Mouse (Mus musculus) limb, embryonic 11.5 days (tissue): ENCODE data around the gene Kcng3. TPM values are rescaled to one million over a fixed set of nuclear protein-coding genes. Genes with fewer than 3 reads are reported as not detected.

ENCODE experiments used
- ATAC-seq: fragments of 200-750 bp; cut with Nextera tagmentation; 2 replicates; pipeline ENCODE4 v1.8.0; 2017; ENCODE audit warnings: low read depth; ENCODE audit not compliant: insufficient number of reproducible peaks, low FRiP score, low TSS enrichment
- DNase-seq: peaks from one replicate; pipeline ENCODE4 v3.0.0-alpha.2; 2015; ENCODE audit warnings: low spot score
- H3K27ac ChIP-seq: fragments of 300-500 bp; sonication (generic); replicated peaks from 2 replicates; pipeline ENCODE4 v1.5.1; 2014; ENCODE audit warnings: low read depth, mild to moderate bottlenecking, low read length
- H3K27me3 ChIP-seq: fragments of 300-500 bp; sonication (generic); 2 replicates; pipeline ENCODE4 v1.6.1; 2014; ENCODE audit warnings: mild to moderate bottlenecking, low read length, mixed read lengths; ENCODE audit not compliant: control insufficient read depth, insufficient read depth
- H3K36me3 ChIP-seq: fragments of 300-500 bp; sonication (generic); 2 replicates; pipeline ENCODE4 v1.6.1; 2014; ENCODE audit warnings: mild to moderate bottlenecking, low read length, moderate library complexity, mixed read lengths; ENCODE audit not compliant: control insufficient read depth, insufficient read depth
- H3K4me1 ChIP-seq: fragments of 300-500 bp; sonication (generic); 2 replicates; pipeline ENCODE4 v1.6.1; 2014; ENCODE audit warnings: low read length, mixed read lengths; ENCODE audit not compliant: control insufficient read depth, insufficient read depth
- H3K4me2 ChIP-seq: fragments of 300-500 bp; sonication (generic); 2 replicates; pipeline ENCODE4 v1.6.1; 2014; ENCODE audit warnings: low read depth, mild to moderate bottlenecking, moderate library complexity; ENCODE audit not compliant: severe bottlenecking
- H3K4me3 ChIP-seq: fragments of 300-500 bp; sonication (generic); 2 replicates; pipeline ENCODE4 v1.5.1; 2014; ENCODE audit warnings: low read depth, low read length
- H3K9ac ChIP-seq: fragments of 300-500 bp; sonication (generic); 2 replicates; pipeline ENCODE4 v1.6.1; 2014; ENCODE audit warnings: mild to moderate bottlenecking, low read length
- H3K9me3 ChIP-seq: fragments of 300-500 bp; sonication (generic); 2 replicates; pipeline ENCODE4 v1.6.1; 2016; ENCODE audit warnings: low read length; ENCODE audit not compliant: control insufficient read depth
- WGBS: fragments of 180-500 bp; shearing (Covaris S2); extraction: QIAGEN DNeasy Blood & Tissue Kit; methylation state at CpG from one replicate; pipeline ENCODE4 v1.1.7; 2014; 5-methylcytosine and 5-hydroxymethylcytosine counted together
- polyA plus RNA-seq: library from polyadenylated mRNA; unstranded; fragments of >200 nt; fragmentation: Nextera tagmentation; extraction: Ambion mirVana; gene quantifications from 2 replicates; pipeline ENCODE4 v1.2.1, GENCODE M21; 2014

Kcng3 gene
- polyA plus RNA-seq, 1 experiment from 2014 or later, result not detected

DNA sequence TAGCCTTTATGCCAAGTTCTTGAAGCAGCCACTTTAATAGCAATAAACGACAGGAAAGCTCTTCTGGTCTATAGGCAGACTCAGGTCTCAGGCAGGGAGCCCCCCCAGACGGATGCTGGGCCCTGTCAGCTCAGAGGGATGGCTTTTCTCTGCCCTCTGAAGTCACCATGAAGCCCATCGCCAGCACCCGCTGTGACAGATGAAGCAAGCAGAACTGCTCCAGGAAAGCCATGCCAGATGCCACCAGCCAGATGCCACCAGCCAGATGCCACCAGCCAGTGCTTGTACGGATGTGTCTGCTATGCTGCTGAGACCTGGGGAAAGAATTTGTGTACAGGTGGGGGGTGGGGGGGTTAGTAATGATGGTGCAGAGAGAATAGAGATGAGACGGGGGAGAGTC is 58.6 kb downstream of the Kcng3 start:
- Histone ChIP-seq H3K9me3 (no peaks in the 10 kb centered on the region), H3K9ac (no peak overlapping the region), H3K36me3 (no peaks in the 10 kb centered on the region), H3K4me3 (no peak overlapping the region), H3K27me3 (no peaks in the 10 kb centered on the region), H3K27ac (no peak overlapping the region), H3K4me1 (no peaks in the 10 kb centered on the region), H3K4me2 (no peak overlapping the region)
- DNase-seq (no peak), ATAC-seq (no peak)
- 54% methylated on average over 6 of the region's 6 CpGs for WGBS

- ATAC-seq, result no peak
- 59% methylated on average over 4 of the region's 4 CpGs for WGBS
- Histone ChIP-seq H3K27me3 (no peaks in the 10 kb centered on the region), H3K4me2 (no peak overlapping the region), H3K36me3 (no peaks in the 10 kb centered on the region), H3K9me3 (no peaks in the 10 kb centered on the region), H3K4me1 (no peaks in the 10 kb centered on the region), H3K4me3 (no peak overlapping the region), H3K27ac (no peak overlapping the region), H3K9ac (no peak overlapping the region)
- DNase-seq, result no peak
Measured at GRCm38 (mm10) chr17:83572366-83572765, 59.3 kb downstream of the Kcng3 start.

GRCm38 (mm10) chr17:83567375-83567774 is 64.3 kb downstream of the Kcng3 start:
- no peaks in the 10 kb centered on the region for H3K4me1 ChIP-seq
- DNase-seq (no peak), ATAC-seq (no peak)
- H3K36me3 ChIP-seq, result no peaks in the 10 kb centered on the region
- H3K9ac ChIP-seq, result no peak overlapping the region
- no peak overlapping the region for H3K27ac ChIP-seq
- H3K9me3 ChIP-seq, result no peaks in the 10 kb centered on the region
- H3K27me3 ChIP-seq, result no peaks in the 10 kb centered on the region
- WGBS, result 70% methylated on average over 8 of the region's 8 CpGs
- H3K4me3 ChIP-seq, result no peak overlapping the region
- no peak overlapping the region for H3K4me2 ChIP-seq

DNA sequence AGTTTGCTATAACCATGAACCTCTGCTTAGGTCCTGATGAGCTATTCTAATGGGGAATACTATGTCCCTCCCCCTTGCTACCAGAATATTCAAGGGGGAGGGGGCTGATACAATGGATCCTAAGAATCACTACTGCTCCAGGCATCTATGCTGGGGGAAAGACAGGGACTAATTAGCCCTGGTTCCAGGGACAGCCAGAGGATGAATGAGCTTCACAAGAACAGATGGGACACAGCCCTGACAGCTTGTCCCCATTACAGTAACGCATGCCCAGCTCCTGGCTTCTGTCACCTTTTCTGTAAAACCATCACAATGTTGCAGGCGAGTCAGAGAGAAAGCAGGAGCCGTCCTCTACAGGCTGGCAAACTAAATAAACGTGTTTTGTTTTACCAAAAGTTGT is 66.2 kb downstream of the Kcng3 start:
- 28% methylated on average over 4 of the region's 4 CpGs for WGBS
- H3K9ac ChIP-seq, result no peak overlapping the region
- H3K27me3 ChIP-seq, result no peaks in the 10 kb centered on the region
- no peaks in the 10 kb centered on the region for H3K36me3 ChIP-seq
- H3K4me2 ChIP-seq, result no peak overlapping the region
- H3K4me3 ChIP-seq, result no peak overlapping the region
- H3K9me3 ChIP-seq, result no peaks in the 10 kb centered on the region
- DNase-seq (no peak), ATAC-seq (no peak)
- no peaks in the 10 kb centered on the region for H3K4me1 ChIP-seq
- no peak overlapping the region for H3K27ac ChIP-seq

DNA sequence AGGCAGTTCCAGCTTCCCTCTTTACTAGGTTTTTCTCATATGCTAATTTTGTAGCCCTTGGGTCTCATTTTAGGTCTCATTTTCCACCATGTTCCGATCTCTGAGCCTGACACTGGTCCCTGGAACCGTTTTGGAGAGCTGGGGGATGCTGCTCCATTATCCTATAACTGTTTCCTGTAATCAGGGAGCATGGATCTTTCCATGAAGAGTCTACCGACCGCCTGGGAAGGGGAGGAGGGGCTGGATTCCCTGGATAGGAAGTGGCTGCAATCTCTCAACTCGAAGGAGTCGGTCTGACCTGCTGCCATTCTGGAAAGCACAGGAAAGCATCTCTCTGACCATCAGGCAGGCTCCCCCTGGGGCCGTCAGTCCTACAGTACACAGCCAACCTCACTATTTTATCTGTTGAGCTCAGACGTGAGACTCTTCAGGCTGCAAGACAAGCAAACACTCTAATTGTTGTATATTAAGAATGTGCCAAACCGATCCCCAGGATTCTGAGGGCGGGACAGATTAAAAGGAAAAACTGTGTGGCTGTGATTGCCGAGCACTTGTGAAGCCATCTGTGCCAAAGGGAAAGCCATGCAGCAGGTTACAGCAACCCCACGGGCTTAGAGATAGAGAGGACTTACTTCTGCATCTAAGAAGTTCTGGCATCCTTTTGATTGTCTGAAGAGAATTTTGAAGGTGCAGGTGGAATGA is 67.4 kb downstream of the Kcng3 start:
- Histone ChIP-seq H3K36me3 (no peaks in the 10 kb centered on the region), H3K4me3 (no peak overlapping the region), H3K4me2 (no peak overlapping the region), H3K27ac (no peak overlapping the region), H3K4me1 (no peaks in the 10 kb centered on the region), H3K9me3 (no peaks in the 10 kb centered on the region), H3K9ac (no peak overlapping the region), H3K27me3 (no peaks in the 10 kb centered on the region)
- 63% methylated on average over 12 of the region's 12 CpGs for WGBS
- no peak for DNase-seq
- ATAC-seq, result no peak

DNA sequence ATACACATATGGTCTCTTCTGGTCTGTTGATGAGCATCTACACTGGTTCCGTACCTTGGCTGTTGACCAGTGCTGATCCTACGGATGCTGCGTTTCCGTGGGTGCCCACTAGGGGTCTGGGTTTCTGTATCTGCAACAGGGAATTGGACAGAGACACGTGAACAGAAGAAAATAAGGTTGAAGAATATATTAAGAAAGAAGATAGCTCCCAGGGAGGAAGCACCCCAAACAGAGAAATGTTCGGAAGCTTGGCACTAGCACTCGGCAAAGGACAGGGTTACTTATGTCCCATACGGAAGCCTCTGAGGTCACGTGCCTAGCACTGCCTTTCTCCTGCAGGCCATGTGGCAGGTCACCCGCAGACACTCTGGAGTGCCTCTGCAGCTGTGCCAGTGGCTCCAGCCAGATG is 68.0 kb downstream of the Kcng3 start:
- DNase-seq (peak; percentile 78), ATAC-seq (peak; percentile 54; the same call in 1 of the 2 replicates)
- H3K4me2 ChIP-seq, result no peak overlapping the region

DNA sequence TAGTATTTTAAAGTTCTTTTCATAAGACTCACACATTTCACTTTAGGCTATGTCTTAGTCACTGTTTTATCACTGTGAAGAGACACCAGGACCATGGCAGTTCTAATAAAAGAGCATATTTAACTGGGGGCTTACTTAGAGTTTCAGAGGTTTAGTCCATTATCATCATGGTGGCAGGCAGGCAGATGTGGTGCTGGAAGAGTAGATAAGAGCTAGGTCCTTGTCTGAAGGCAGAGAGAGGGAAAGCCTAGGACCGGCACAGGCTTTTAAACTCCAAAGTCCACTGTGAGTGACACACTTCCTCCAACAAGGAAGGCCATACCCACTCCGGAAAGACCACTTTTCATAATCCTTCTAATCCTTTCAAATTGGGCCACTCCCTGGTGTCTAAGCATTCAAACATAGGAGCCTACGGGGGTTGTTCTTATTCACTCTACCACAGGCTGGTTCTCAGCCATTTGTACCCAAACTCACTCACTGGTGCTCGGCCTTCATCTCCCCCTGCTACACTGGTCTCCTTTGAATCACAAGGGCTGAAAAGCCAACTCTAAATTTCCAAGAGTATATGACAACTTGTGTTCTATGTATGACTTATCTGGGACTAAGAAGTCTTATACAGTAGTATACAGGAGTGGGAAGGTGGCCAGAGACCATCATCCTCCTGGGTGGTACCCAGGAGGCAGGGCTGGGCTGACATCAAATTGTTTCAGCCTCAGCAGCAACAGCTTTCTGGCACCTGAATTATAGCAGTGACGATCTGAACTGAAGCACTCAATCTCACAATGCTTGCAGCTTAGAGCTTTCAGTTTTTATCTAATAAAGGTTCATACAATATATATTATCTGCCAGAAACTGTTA is 69.3 kb downstream of the Kcng3 start:
- Histone ChIP-seq H3K27ac (no peak overlapping the region), H3K36me3 (no peaks in the 10 kb centered on the region), H3K9ac (no peak overlapping the region), H3K4me3 (no peak overlapping the region), H3K9me3 (no peaks in the 10 kb centered on the region), H3K4me2 (no peak overlapping the region), H3K4me1 (no peaks in the 10 kb centered on the region), H3K27me3 (no peaks in the 10 kb centered on the region)
- no peak for ATAC-seq
- 93% methylated on average over 5 of the region's 5 CpGs for WGBS
- no peak for DNase-seq

More for the DNA sequence above, 68.0 kb downstream of the Kcng3 start:
- Histone ChIP-seq H3K36me3 (no peaks in the 10 kb centered on the region), H3K27ac (no peak overlapping the region), H3K4me1 (no peaks in the 10 kb centered on the region), H3K9ac (no peak overlapping the region), H3K4me3 (no peak overlapping the region), H3K9me3 (no peaks in the 10 kb centered on the region), H3K27me3 (no peaks in the 10 kb centered on the region)
- 47% methylated on average over 10 of the region's 10 CpGs for WGBS

DNA sequence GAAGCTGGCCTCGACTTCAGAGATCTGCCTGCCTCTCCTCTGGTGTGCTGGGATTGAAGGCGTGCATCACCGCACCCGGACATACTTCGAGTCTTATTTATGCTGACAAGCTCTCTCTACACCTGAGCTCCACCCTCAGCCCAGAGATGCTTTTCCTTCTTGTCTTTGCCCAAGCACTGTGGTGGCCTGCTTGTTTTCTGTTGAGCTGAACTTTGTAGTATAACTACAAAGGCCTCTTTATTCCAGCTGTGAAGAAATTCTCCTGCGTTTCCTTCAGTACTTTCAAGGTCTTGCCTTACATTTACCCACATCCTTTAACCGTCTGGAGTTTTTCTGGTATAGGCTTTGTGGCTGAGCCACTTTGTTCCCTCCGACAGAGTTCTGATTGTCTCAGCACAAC is 72.6 kb downstream of the Kcng3 start:
- ATAC-seq (no peak), DNase-seq (no peak)
- WGBS, result 82% methylated on average over 8 of the region's 8 CpGs
- Histone ChIP-seq H3K4me1 (no peaks in the 10 kb centered on the region), H3K9ac (no peak overlapping the region), H3K27me3 (no peaks in the 10 kb centered on the region), H3K9me3 (no peaks in the 10 kb centered on the region), H3K27ac (no peak overlapping the region), H3K4me2 (no peak overlapping the region), H3K4me3 (no peak overlapping the region), H3K36me3 (no peaks in the 10 kb centered on the region)
